Mouse (Mus musculus): ENCODE data around the gene Mia. TPM values are rescaled to one million over a fixed set of nuclear protein-coding genes. Genes with fewer than 3 reads are reported as not detected.

Gene Mia
- total and polyA plus RNA-seq, 3 experiments, result 0.44 to 2.0 (median 1.1) TPM

GRCm38 (mm10) chr7:27131387-27131786 is 49.6 kb downstream of the Mia start:
- Histone ChIP-seq H3K9me3 (replicated peaks; ENCODE audit: low read length) (peaks cover 7% of the 10 kb centered on the region), H3K36me3 (replicated peaks in 1 of 2; ENCODE audit: control insufficient read depth in 1 of 2, insufficient read depth in 1 of 2, low read length in 1 of 2) (no peaks in the 10 kb centered on the region), H3K27me3 (replicated peaks) (peaks cover 69% of the 10 kb centered on the region), H3K9ac (ENCODE audit: insufficient read depth, low read depth) (no peak overlapping the region), H3K4me3 (replicated peaks in 1 of 3; ENCODE audit: low read depth in 2 of 3, low read length in 2 of 3, poor library complexity in 1 of 3) (no peak overlapping the region), H3K27ac (ENCODE audit: insufficient read depth, low read depth) (no peak overlapping the region), H3K4me2 (ENCODE audit: insufficient read depth, low read depth, poor library complexity, severe bottlenecking) (no peak overlapping the region), H3K79me2 (replicated peaks; ENCODE audit: control insufficient read depth, extremely low read depth, insufficient read depth, poor library complexity, severe bottlenecking) (no peaks in the 10 kb centered on the region), H3K4me1 (ENCODE audit: control insufficient read depth in 1 of 2, insufficient read depth in 2 of 2) (no peaks in the 10 kb centered on the region)
- no peak for DNase-seq (ENCODE audit: extremely low read depth)
- no peak for TF ChIP-seq KAT2A (IDR thresholded peaks at IDR 0.05; ENCODE audit: insufficient replicate concordance, low read length)
- no peak for TF ChIP-seq JUN (IDR thresholded peaks at IDR 0.05; ENCODE audit: insufficient read depth, low read depth, low read length)
- TF ChIP-seq ETS1 (conservative IDR thresholded peaks at IDR 0.05; ENCODE audit: low read depth, low read length), result no peak
- no peak for TF ChIP-seq NELFE (IDR thresholded peaks at IDR 0.05; ENCODE audit: low read depth, low read length)
- TF ChIP-seq CTCF (conservative IDR thresholded peaks at IDR 0.05 in 1 of 2, IDR thresholded peaks at IDR 0.05 in 1 of 2; ENCODE audit: low read depth in 2 of 2, low read length in 2 of 2), result no peak; a peak in 2 of 4 replicates
- TF ChIP-seq CHD1 (IDR thresholded peaks at IDR 0.05; ENCODE audit: low read depth, low read length), result no peak
- TF ChIP-seq MAZ (IDR thresholded peaks at IDR 0.05; ENCODE audit: low read depth, low read length), result no peak
- TF ChIP-seq MXI1 (IDR thresholded peaks at IDR 0.05; ENCODE audit: low read depth, low read length), result no peak
- TF ChIP-seq PAX5 (IDR thresholded peaks at IDR 0.05; ENCODE audit: low read length), result no peak
- TF ChIP-seq SIN3A (IDR thresholded peaks at IDR 0.05; ENCODE audit: low read length), result no peak
- no peak for TF ChIP-seq HCFC1 (IDR thresholded peaks at IDR 0.05; ENCODE audit: low read depth, low read length)
- no peak for TF ChIP-seq CHD2 (IDR thresholded peaks at IDR 0.05; ENCODE audit: low read length)
- no peak for TF ChIP-seq ZC3H11A (IDR thresholded peaks at IDR 0.05; ENCODE audit: low read depth, low read length)
- no peak for TF ChIP-seq TBP (conservative IDR thresholded peaks at IDR 0.05; ENCODE audit: low read depth, low read length)
- TF ChIP-seq MEF2A (IDR thresholded peaks at IDR 0.05; ENCODE audit: borderline replicate concordance, low read depth, low read length), result no peak
- no peak for TF ChIP-seq TCF12 (IDR thresholded peaks at IDR 0.05; ENCODE audit: low read depth, low read length)
- TF ChIP-seq RCOR1 (conservative IDR thresholded peaks at IDR 0.05; ENCODE audit: low read depth, low read length), result no peak
- dilution Hi-C loops (cut with MboI; ENCODE audit: extremely low pct_ligation_motif_present, extremely low pct_unique_long_range_greater_than_20kb, low sequenced_read_pairs), result no loop called here
- in situ Hi-C loops (cut with MboI; ENCODE audit: low pct_ligation_motif_present, low pct_unique_long_range_greater_than_20kb, low sequenced_read_pairs), result loop anchor here (25.0 kb wide), 1 partner anchor 369 kb away; the partner anchor contains the start of gene Cyp2b19

- no peaks in the 10 kb centered on the region for H3K36me3 ChIP-seq (replicated peaks in 1 of 2; ENCODE audit: control insufficient read depth in 1 of 2, insufficient read depth in 1 of 2, low read length in 1 of 2)
- H3K4me3 ChIP-seq (replicated peaks in 1 of 3; ENCODE audit: low read depth in 2 of 3, low read length in 2 of 3, poor library complexity in 1 of 3), result no peak overlapping the region
- no peak for DNase-seq (ENCODE audit: extremely low read depth)
- no peaks in the 10 kb centered on the region for H3K79me2 ChIP-seq (replicated peaks; ENCODE audit: control insufficient read depth, extremely low read depth, insufficient read depth, poor library complexity, severe bottlenecking)
- H3K4me1 ChIP-seq (ENCODE audit: control insufficient read depth in 1 of 2, insufficient read depth in 2 of 2), result no peaks in the 10 kb centered on the region
- TF ChIP-seq POLR2AphosphoS2 (IDR thresholded peaks at IDR 0.05; ENCODE audit: low read depth, low read length), result no peak
- TF ChIP-seq TCF12 (IDR thresholded peaks at IDR 0.05; ENCODE audit: low read depth, low read length), result no peak
- no peak for TF ChIP-seq CTCF (conservative IDR thresholded peaks at IDR 0.05 in 1 of 2, IDR thresholded peaks at IDR 0.05 in 1 of 2; ENCODE audit: low read depth in 2 of 2, low read length in 2 of 2)
- TF ChIP-seq ZKSCAN1 (IDR thresholded peaks at IDR 0.05; ENCODE audit: borderline replicate concordance, low read depth, low read length), result no peak
- TF ChIP-seq E2F4 (IDR thresholded peaks at IDR 0.05; ENCODE audit: insufficient replicate concordance, low read depth, low read length), result no peak
- TF ChIP-seq CHD1 (IDR thresholded peaks at IDR 0.05; ENCODE audit: low read depth, low read length), result no peak
- TF ChIP-seq UBTF (IDR thresholded peaks at IDR 0.05; ENCODE audit: low read depth, low read length), result no peak
- no peak for TF ChIP-seq GABPA (IDR thresholded peaks at IDR 0.05; ENCODE audit: insufficient replicate concordance, low read depth, low read length)
- no peak for TF ChIP-seq CHD2 (IDR thresholded peaks at IDR 0.05; ENCODE audit: low read length)
- TF ChIP-seq USF1 (IDR thresholded peaks at IDR 0.05; ENCODE audit: low read depth, low read length), result no peak
- TF ChIP-seq SIN3A (IDR thresholded peaks at IDR 0.05; ENCODE audit: low read length), result no peak
- no peak for TF ChIP-seq HCFC1 (IDR thresholded peaks at IDR 0.05; ENCODE audit: low read depth, low read length)
- no peak for TF ChIP-seq POLR2A (IDR thresholded peaks at IDR 0.05; ENCODE audit: low read depth, low read length)
- no peak for TF ChIP-seq MAFK (IDR thresholded peaks at IDR 0.05; ENCODE audit: insufficient replicate concordance, low read length)
- no peak for TF ChIP-seq RCOR1 (conservative IDR thresholded peaks at IDR 0.05; ENCODE audit: low read depth, low read length)
- no peak for TF ChIP-seq MYC (IDR thresholded peaks at IDR 0.05; ENCODE audit: low read depth, low read length)
- in situ Hi-C loops (cut with MboI; ENCODE audit: low pct_ligation_motif_present, low pct_unique_long_range_greater_than_20kb, low sequenced_read_pairs) (loop anchor here (25.0 kb wide), 1 partner anchor 368 kb away; the partner anchor contains the start of gene Cyp2b19), dilution Hi-C loops (cut with MboI; ENCODE audit: extremely low pct_ligation_motif_present, extremely low pct_unique_long_range_greater_than_20kb, low sequenced_read_pairs) (no loop called here)
- H3K9ac ChIP-seq (ENCODE audit: insufficient read depth, low read depth), result no peak overlapping the region
- H3K27ac ChIP-seq (ENCODE audit: insufficient read depth, low read depth), result no peak overlapping the region
- H3K4me2 ChIP-seq (ENCODE audit: insufficient read depth, low read depth, poor library complexity, severe bottlenecking), result no peak overlapping the region
- H3K27me3 ChIP-seq (replicated peaks), result peaks cover 67% of the 10 kb centered on the region
- H3K9me3 ChIP-seq (replicated peaks; ENCODE audit: low read length), result peaks cover 7% of the 10 kb centered on the region
Measured at GRCm38 (mm10) chr7:27130521-27131370, 50.2 kb downstream of the Mia start.
